Mouse (Mus musculus) forebrain, postnatal 0 days (tissue): ENCODE measurements around the gene Pgghg. TPM values are rescaled to one million over a fixed set of nuclear protein-coding genes. Genes with fewer than 3 reads are reported as not detected.

Experiments
- ATAC-seq: fragments of 200-750 bp; cut with Nextera tagmentation; 2 replicates; pipeline ENCODE4 v1.8.0; 2017; ENCODE audit warnings: mild to moderate bottlenecking, moderate library complexity
- DNase-seq: peaks from one replicate; pipeline ENCODE4 v3.0.0-alpha.2; 2015
- H3K27ac ChIP-seq: fragments of 300-500 bp; sonication (generic); 2 replicates; pipeline ENCODE4 v1.5.1; 2014; ENCODE audit warnings: low read depth, mild to moderate bottlenecking, antibody characterized with exemption, low read length, moderate library complexity, mixed read lengths
- H3K27me3 ChIP-seq: fragments of 300-500 bp; sonication (generic); 2 replicates; pipeline ENCODE4 v1.6.1; 2014; ENCODE audit warnings: mild to moderate bottlenecking, low read length, mixed read lengths; ENCODE audit not compliant: insufficient read depth
- H3K36me3 ChIP-seq: fragments of 300-500 bp; sonication (generic); 2 replicates; pipeline ENCODE4 v1.6.1; 2014; ENCODE audit warnings: mild to moderate bottlenecking, moderate library complexity; ENCODE audit not compliant: insufficient read depth
- H3K4me1 ChIP-seq: fragments of 300-500 bp; sonication (generic); 2 replicates; pipeline ENCODE4 v1.6.1; 2014; ENCODE audit warnings: antibody characterized with exemption; ENCODE audit not compliant: insufficient read depth
- H3K4me2 ChIP-seq: fragments of 300-500 bp; sonication (generic); 2 replicates; pipeline ENCODE4 v1.6.1; 2014; ENCODE audit warnings: low read depth, mild to moderate bottlenecking, moderate library complexity
- H3K4me3 ChIP-seq: fragments of 300-500 bp; sonication (generic); 2 replicates; pipeline ENCODE4 v1.5.1; 2014; ENCODE audit warnings: low read depth, low read length, mixed read lengths
- H3K9ac ChIP-seq: fragments of 300-500 bp; sonication (generic); 2 replicates; pipeline ENCODE4 v1.6.1; 2014; ENCODE audit warnings: mild to moderate bottlenecking
- H3K9me3 ChIP-seq: fragments of 300-500 bp; sonication (generic); 2 replicates; pipeline ENCODE4 v1.6.1; 2016; ENCODE audit warnings: low read length
- CTCF ChIP-seq: sonication (generic); IDR thresholded peaks from 2 replicates; pipeline ENCODE4 v1.5.1; 2016; ENCODE audit warnings: antibody characterized with exemption, control low read depth, low read depth
- WGBS: fragments of 180-500 bp; shearing (Covaris S2); extraction: QIAGEN DNeasy Blood & Tissue Kit; methylation state at CpG from one replicate; pipeline ENCODE4 v1.1.7; 2014; 5-methylcytosine and 5-hydroxymethylcytosine counted together
- polyA plus RNA-seq: library from polyadenylated mRNA; unstranded; fragments of >200 nt; fragmentation: Nextera tagmentation; extraction: Ambion mirVana; gene quantifications from 2 replicates; pipeline ENCODE4 v1.2.1, GENCODE M21; 2015
- total RNA-seq: library from RNA; depleted of rRNA; stranded (reverse); fragments of >200 nt; gene quantifications from 2 replicates; pipeline ENCODE4 v1.2.3, GENCODE M21; 2014

Gene Pgghg
- total and polyA plus RNA-seq, 2 experiments from 2014 or later = 5.3 to 8.5 TPM

- Histone ChIP-seq H3K4me3 (no peak within 1 kb of the TSS), H3K27me3 (no peaks in the 10 kb centered on the region), H3K9me3 (no peaks in the 10 kb centered on the region), H3K4me2 (no peak within 1 kb of the TSS), H3K27ac (no peak within 1 kb of the TSS), H3K36me3 (no peaks in the 10 kb centered on the region), H3K9ac (no peak within 1 kb of the TSS), H3K4me1 (no peaks in the 10 kb centered on the region)
- WGBS = 67% methylated on average over 16 of the region's 16 CpGs
- ATAC-seq (no peak), DNase-seq (no peak)
- no peak for TF ChIP-seq CTCF
These were observed 8.8 kb downstream of the Pgghg start, which contains the start of gene Ifitm5 for GRCm38 (mm10) chr7:140949824-140950530. TSS of gene Ifitm5 (minus strand) at chr7:140950291.

GRCm38 (mm10) chr7:140951051-140951450 is 9.9 kb downstream of the Pgghg start:
- no peak overlapping the region for H3K4me2 ChIP-seq
- no peak overlapping the region for H3K4me3 ChIP-seq
- no peak overlapping the region for H3K27ac ChIP-seq
- H3K36me3 ChIP-seq = no peaks in the 10 kb centered on the region
- no peak for ATAC-seq
- no peaks in the 10 kb centered on the region for H3K27me3 ChIP-seq
- DNase-seq = no peak
- 68% methylated on average over 8 of the region's 8 CpGs for WGBS
- H3K9ac ChIP-seq = no peak overlapping the region
- TF ChIP-seq CTCF = no peak
- no peaks in the 10 kb centered on the region for H3K4me1 ChIP-seq
- H3K9me3 ChIP-seq = no peaks in the 10 kb centered on the region

DNA sequence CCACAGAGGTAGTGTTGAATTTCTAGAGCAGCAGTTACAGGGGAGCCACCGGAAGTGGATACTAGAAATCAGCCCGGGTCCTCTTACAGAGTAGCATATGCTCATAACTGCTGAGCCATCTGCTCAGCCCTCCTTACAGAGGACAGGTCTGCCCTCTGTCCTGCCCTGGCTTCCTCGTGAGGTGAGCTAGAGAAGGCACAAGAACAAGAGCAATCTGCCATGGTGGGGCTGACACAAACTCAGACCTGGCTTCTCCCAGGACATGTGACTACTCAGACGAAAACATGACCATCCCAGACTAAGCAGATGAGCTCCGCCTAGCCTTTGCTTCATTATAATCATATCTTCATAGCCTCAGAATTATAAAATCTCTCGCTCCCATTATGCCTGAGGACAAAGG is 10.6 kb downstream of the Pgghg start:
- Histone ChIP-seq H3K36me3 (no peaks in the 10 kb centered on the region), H3K27me3 (no peaks in the 10 kb centered on the region), H3K9ac (no peak overlapping the region), H3K4me2 (no peak overlapping the region), H3K4me1 (no peaks in the 10 kb centered on the region), H3K27ac (no peak overlapping the region), H3K9me3 (no peaks in the 10 kb centered on the region), H3K4me3 (no peak overlapping the region)
- no peak for TF ChIP-seq CTCF
- no peak for ATAC-seq
- DNase-seq = no peak
- WGBS = 83% methylated on average over 6 of the region's 6 CpGs

DNA sequence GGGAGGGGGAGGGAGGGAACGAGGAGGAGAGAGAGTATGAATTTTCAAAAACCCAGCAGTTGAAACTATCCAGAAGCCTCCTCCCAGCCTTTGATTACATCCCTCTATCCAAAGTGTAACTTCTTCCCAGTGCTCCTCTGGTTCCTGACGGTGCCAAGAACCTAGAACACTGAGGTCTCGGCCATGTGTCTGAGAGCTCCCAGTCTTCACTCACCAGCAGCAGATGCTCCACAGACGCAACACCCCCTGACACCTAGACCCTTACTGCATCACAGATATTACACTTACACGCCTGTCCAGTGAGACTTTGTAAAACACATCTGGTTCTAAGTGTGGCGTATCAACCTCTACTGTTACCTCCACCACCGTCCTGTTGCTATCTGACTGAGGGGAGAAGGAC is 11.2 kb downstream of the Pgghg start:
- DNase-seq (no peak), ATAC-seq (no peak)
- Histone ChIP-seq H3K9ac (no peak overlapping the region), H3K36me3 (no peaks in the 10 kb centered on the region), H3K27me3 (no peaks in the 10 kb centered on the region), H3K4me3 (no peak overlapping the region), H3K9me3 (no peaks in the 10 kb centered on the region), H3K4me2 (no peak overlapping the region), H3K27ac (no peak overlapping the region), H3K4me1 (no peaks in the 10 kb centered on the region)
- WGBS = 86% methylated on average over 7 of the region's 7 CpGs
- no peak for TF ChIP-seq CTCF

DNA sequence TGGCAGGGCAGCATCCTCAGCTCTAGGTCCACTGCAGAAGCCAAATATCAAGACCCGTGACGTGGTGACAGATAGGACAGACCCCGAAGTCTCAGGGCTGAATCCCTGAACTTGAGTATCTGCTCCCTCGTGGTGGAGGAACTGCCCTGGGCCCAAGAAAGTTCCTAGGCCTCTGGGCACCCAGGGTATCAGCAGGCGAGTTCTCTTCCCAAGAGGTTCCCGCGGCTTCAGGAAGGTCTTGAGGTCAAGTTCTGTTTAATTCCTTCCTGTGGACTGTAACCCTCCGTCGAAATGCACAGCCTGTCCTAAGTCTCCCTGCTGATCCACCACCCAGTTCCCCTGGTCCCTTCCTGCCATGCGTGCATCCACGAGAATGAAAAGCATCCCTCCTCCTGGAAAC is 11.9 kb downstream of the Pgghg start:
- Histone ChIP-seq H3K9ac (no peak overlapping the region), H3K4me1 (no peaks in the 10 kb centered on the region), H3K9me3 (no peaks in the 10 kb centered on the region), H3K27me3 (no peaks in the 10 kb centered on the region), H3K27ac (no peak overlapping the region), H3K4me2 (no peak overlapping the region), H3K36me3 (no peaks in the 10 kb centered on the region), H3K4me3 (no peak overlapping the region)
- 85% methylated on average over 11 of the region's 11 CpGs for WGBS
- ATAC-seq = no peak
- no peak for DNase-seq
- no peak for TF ChIP-seq CTCF

- Histone ChIP-seq H3K9ac (no peak overlapping the region), H3K27ac (no peak overlapping the region), H3K4me1 (no peaks in the 10 kb centered on the region), H3K4me2 (peak overlapping the region; percentile 47), H3K36me3 (no peaks in the 10 kb centered on the region), H3K27me3 (no peaks in the 10 kb centered on the region), H3K4me3 (no peak overlapping the region), H3K9me3 (no peaks in the 10 kb centered on the region)
- DNase-seq = no peak
- ATAC-seq = no peak
- WGBS = 65% methylated on average over 15 of the region's 15 CpGs
- TF ChIP-seq CTCF = no peak
These were observed 12.9 kb downstream of the Pgghg start for GRCm38 (mm10) chr7:140953800-140954732.

- WGBS = 15% methylated on average over 9 of the region's 9 CpGs
- no peak overlapping the region for H3K9ac ChIP-seq
These were observed 13.5 kb downstream of the Pgghg start for GRCm38 (mm10) chr7:140954733-140955071.

More at GRCm38 (mm10) chr7:140954733-140955071, 13.5 kb downstream of the Pgghg start:
- no peaks in the 10 kb centered on the region for H3K27me3 ChIP-seq
- no peaks in the 10 kb centered on the region for H3K4me1 ChIP-seq
- no peak overlapping the region for H3K27ac ChIP-seq
- H3K9me3 ChIP-seq = no peaks in the 10 kb centered on the region
- no peak for DNase-seq
- H3K4me2 ChIP-seq = peak overlapping the region; percentile 47
- H3K36me3 ChIP-seq = no peaks in the 10 kb centered on the region
- no peak for TF ChIP-seq CTCF
- peak overlapping the region; percentile 29; the same call in 1 of the 2 replicates for H3K4me3 ChIP-seq
- no peak for ATAC-seq
